Mouse (Mus musculus): Measurements from ENCODE around the gene Utp14a. TPM values are rescaled to one million over a fixed set of nuclear protein-coding genes. Genes with fewer than 3 reads are reported as not detected.
A peak's percentile ranks its signal among the peaks of the same experiment; 100 is the strongest.

Gene Utp14a
- polyA plus RNA-seq, 1 experiment from 2014 or later = 17.0 TPM

GRCm38 (mm10) chrX:48255830-48256428 is 733 bp upstream of the Utp14a start:
- Histone ChIP-seq H3K9ac (ENCODE audit: low read length) (peak overlapping the region; percentile 39), H3K9me3 (ENCODE audit: control insufficient read depth, low read length) (no peaks in the 10 kb centered on the region), H3K4me1 (replicated peaks; ENCODE audit: control insufficient read depth, insufficient read depth, low read length) (peaks cover 4% of the 10 kb centered on the region; the same call in 1 of the 2 replicates), H3K27me3 (replicated peaks; ENCODE audit: control insufficient read depth, insufficient read depth, low read length) (no peaks in the 10 kb centered on the region), H3K36me3 (ENCODE audit: control insufficient read depth, insufficient read depth, low read length) (0 out of 2 replicates have a peak, but pooled peaks cover 3% of the 10 kb centered on the region), H3K27ac (ENCODE audit: low read depth) (peak overlapping the region; percentile 65), H3K4me2 (ENCODE audit: low read length) (peak overlapping the region; percentile 55), H3K4me3 (ENCODE audit: low read depth, low read length) (peak overlapping the region; percentile 56)
- DNase-seq (ENCODE audit: low spot score) (peak; percentile 50), ATAC-seq (replicated peaks; ENCODE audit: low FRiP score, low TSS enrichment, low read depth) (peak; percentile 65)
- WGBS = 10% methylated on average over 18 of the region's 18 CpGs

- DNase-seq (ENCODE audit: low spot score) (no peak), ATAC-seq (replicated peaks; ENCODE audit: low FRiP score, low TSS enrichment, low read depth) (peak; percentile 22; the same call in 1 of the 2 replicates)
- H3K9ac ChIP-seq (ENCODE audit: low read length) = peak overlapping the region; percentile 49
- peak overlapping the region; percentile 55 for H3K4me2 ChIP-seq (ENCODE audit: low read length)
- peaks cover 4% of the 10 kb centered on the region; the same call in 1 of the 2 replicates for H3K4me1 ChIP-seq (replicated peaks; ENCODE audit: control insufficient read depth, insufficient read depth, low read length)
- peak overlapping the region; percentile 56 for H3K4me3 ChIP-seq (ENCODE audit: low read depth, low read length)
- H3K36me3 ChIP-seq (ENCODE audit: control insufficient read depth, insufficient read depth, low read length) = 0 out of 2 replicates have a peak, but pooled peaks cover 3% of the 10 kb centered on the region
- H3K27me3 ChIP-seq (replicated peaks; ENCODE audit: control insufficient read depth, insufficient read depth, low read length) = no peaks in the 10 kb centered on the region
- peak overlapping the region; percentile 65 for H3K27ac ChIP-seq (ENCODE audit: low read depth)
- 11% methylated on average over 16 of the region's 16 CpGs for WGBS
- H3K9me3 ChIP-seq (ENCODE audit: control insufficient read depth, low read length) = no peaks in the 10 kb centered on the region
These were observed 349 bp downstream of the Utp14a start for GRCm38 (mm10) chrX:48257011-48257410.

- no peaks in the 10 kb centered on the region for H3K9me3 ChIP-seq (ENCODE audit: control insufficient read depth, low read length)
- ATAC-seq (replicated peaks; ENCODE audit: low FRiP score, low TSS enrichment, low read depth) (no peak), DNase-seq (ENCODE audit: low spot score) (no peak)
- no peaks in the 10 kb centered on the region for H3K4me1 ChIP-seq (replicated peaks; ENCODE audit: control insufficient read depth, insufficient read depth, low read length)
- H3K27me3 ChIP-seq (replicated peaks; ENCODE audit: control insufficient read depth, insufficient read depth, low read length) = no peaks in the 10 kb centered on the region
- H3K4me2 ChIP-seq (ENCODE audit: low read length) = no peak overlapping the region
- H3K27ac ChIP-seq (ENCODE audit: low read depth) = no peak overlapping the region
- H3K4me3 ChIP-seq (ENCODE audit: low read depth, low read length) = no peak overlapping the region
- H3K36me3 ChIP-seq (ENCODE audit: control insufficient read depth, insufficient read depth, low read length) = peaks cover 17% of the 10 kb centered on the region; the same call in 1 of the 2 replicates
- no peak overlapping the region for H3K9ac ChIP-seq (ENCODE audit: low read length)
- 89% methylated on average over 4 of the region's 4 CpGs for WGBS
These were observed 15.0 kb downstream of the Utp14a start for GRCm38 (mm10) chrX:48271671-48272070.

GRCm38 (mm10) chrX:48274634-48275033 is 18.0 kb downstream of the Utp14a start:
- no peak for DNase-seq (ENCODE audit: low spot score)
- no peaks in the 10 kb centered on the region for H3K27me3 ChIP-seq (replicated peaks; ENCODE audit: control insufficient read depth, insufficient read depth, low read length)
- H3K9me3 ChIP-seq (ENCODE audit: control insufficient read depth, low read length) = no peaks in the 10 kb centered on the region
- 87% methylated on average over 10 of the region's 10 CpGs for WGBS
- H3K9ac ChIP-seq (ENCODE audit: low read length) = no peak overlapping the region
- ATAC-seq (replicated peaks; ENCODE audit: low FRiP score, low TSS enrichment, low read depth) = no peak
- no peak overlapping the region for H3K4me3 ChIP-seq (ENCODE audit: low read depth, low read length)
- H3K4me1 ChIP-seq (replicated peaks; ENCODE audit: control insufficient read depth, insufficient read depth, low read length) = no peaks in the 10 kb centered on the region
- H3K36me3 ChIP-seq (ENCODE audit: control insufficient read depth, insufficient read depth, low read length) = peaks cover 9% of the 10 kb centered on the region; the same call in 1 of the 2 replicates
- H3K4me2 ChIP-seq (ENCODE audit: low read length) = no peak overlapping the region
- no peak overlapping the region for H3K27ac ChIP-seq (ENCODE audit: low read depth)

- DNase-seq (ENCODE audit: low spot score) (no peak), ATAC-seq (replicated peaks; ENCODE audit: low FRiP score, low TSS enrichment, low read depth) (no peak)
- WGBS = 38% methylated on average over 3 of the region's 3 CpGs
These were observed 21.4 kb downstream of the Utp14a start for GRCm38 (mm10) chrX:48278103-48278502.

GRCm38 (mm10) chrX:48284386-48285005 is 27.8 kb downstream of the Utp14a start:
- peak overlapping the region; percentile 77 for H3K27ac ChIP-seq (ENCODE audit: low read depth)
- peak overlapping the region; percentile 48 for H3K4me2 ChIP-seq (ENCODE audit: low read length)
- ATAC-seq (replicated peaks; ENCODE audit: low FRiP score, low TSS enrichment, low read depth) (peak; percentile 85), DNase-seq (ENCODE audit: low spot score) (no peak)
- peaks cover 13% of the 10 kb centered on the region; the same call in 1 of the 2 replicates for H3K36me3 ChIP-seq (ENCODE audit: control insufficient read depth, insufficient read depth, low read length)
- H3K4me1 ChIP-seq (replicated peaks; ENCODE audit: control insufficient read depth, insufficient read depth, low read length) = no peaks in the 10 kb centered on the region
- 10% methylated on average over 29 of the region's 37 CpGs for WGBS
- H3K9ac ChIP-seq (ENCODE audit: low read length) = peak overlapping the region; percentile 38
- H3K27me3 ChIP-seq (replicated peaks; ENCODE audit: control insufficient read depth, insufficient read depth, low read length) = no peaks in the 10 kb centered on the region; the same call in 1 of the 2 replicates
- H3K9me3 ChIP-seq (ENCODE audit: control insufficient read depth, low read length) = no peaks in the 10 kb centered on the region
- H3K4me3 ChIP-seq (ENCODE audit: low read depth, low read length) = peak overlapping the region; percentile 47

More at GRCm38 (mm10) chrX:48278103-48278502, 21.4 kb downstream of the Utp14a start:
- no peak overlapping the region for H3K27ac ChIP-seq (ENCODE audit: low read depth)
- peaks cover 20% of the 10 kb centered on the region; the same call in 1 of the 2 replicates for H3K36me3 ChIP-seq (ENCODE audit: control insufficient read depth, insufficient read depth, low read length)
- no peak overlapping the region for H3K9ac ChIP-seq (ENCODE audit: low read length)
- no peaks in the 10 kb centered on the region for H3K4me1 ChIP-seq (replicated peaks; ENCODE audit: control insufficient read depth, insufficient read depth, low read length)
- no peak overlapping the region for H3K4me3 ChIP-seq (ENCODE audit: low read depth, low read length)
- H3K27me3 ChIP-seq (replicated peaks; ENCODE audit: control insufficient read depth, insufficient read depth, low read length) = no peaks in the 10 kb centered on the region
- no peaks in the 10 kb centered on the region for H3K9me3 ChIP-seq (ENCODE audit: control insufficient read depth, low read length)
- H3K4me2 ChIP-seq (ENCODE audit: low read length) = no peak overlapping the region

GRCm38 (mm10) chrX:48285006-48285650 is 28.5 kb downstream of the Utp14a start:
- 8% methylated on average over 25 of the region's 42 CpGs for WGBS
- H3K27me3 ChIP-seq (replicated peaks; ENCODE audit: control insufficient read depth, insufficient read depth, low read length) = no peaks in the 10 kb centered on the region; the same call in 1 of the 2 replicates
- H3K4me1 ChIP-seq (replicated peaks; ENCODE audit: control insufficient read depth, insufficient read depth, low read length) = no peaks in the 10 kb centered on the region

GRCm38 (mm10) chrX:48285651-48286021 is 29.0 kb downstream of the Utp14a start:
- Histone ChIP-seq H3K4me2 (ENCODE audit: low read length) (peak overlapping the region; percentile 48), H3K27me3 (replicated peaks; ENCODE audit: control insufficient read depth, insufficient read depth, low read length) (no peaks in the 10 kb centered on the region; the same call in 1 of the 2 replicates), H3K9ac (ENCODE audit: low read length) (peak overlapping the region; percentile 32), H3K36me3 (ENCODE audit: control insufficient read depth, insufficient read depth, low read length) (peaks cover 8% of the 10 kb centered on the region; the same call in 1 of the 2 replicates), H3K4me3 (ENCODE audit: low read depth, low read length) (peak overlapping the region; percentile 38), H3K4me1 (replicated peaks; ENCODE audit: control insufficient read depth, insufficient read depth, low read length) (no peaks in the 10 kb centered on the region), H3K27ac (ENCODE audit: low read depth) (no peak overlapping the region; the same call in 1 of the 2 replicates), H3K9me3 (ENCODE audit: control insufficient read depth, low read length) (no peaks in the 10 kb centered on the region)
- ATAC-seq (replicated peaks; ENCODE audit: low FRiP score, low TSS enrichment, low read depth) = peak; percentile 65
- peak; percentile 77 for DNase-seq (ENCODE audit: low spot score)
- WGBS = 12% methylated on average over 18 of the region's 34 CpGs

More at GRCm38 (mm10) chrX:48285006-48285650, 28.5 kb downstream of the Utp14a start:
- peak; percentile 88 for ATAC-seq (replicated peaks; ENCODE audit: low FRiP score, low TSS enrichment, low read depth)
- peaks cover 10% of the 10 kb centered on the region; the same call in 1 of the 2 replicates for H3K36me3 ChIP-seq (ENCODE audit: control insufficient read depth, insufficient read depth, low read length)
- peak; percentile 82 for DNase-seq (ENCODE audit: low spot score)
- peak overlapping the region; percentile 38 for H3K9ac ChIP-seq (ENCODE audit: low read length)
- peak overlapping the region; percentile 47 for H3K4me3 ChIP-seq (ENCODE audit: low read depth, low read length)
- H3K4me2 ChIP-seq (ENCODE audit: low read length) = peak overlapping the region; percentile 48
- H3K9me3 ChIP-seq (ENCODE audit: control insufficient read depth, low read length) = no peaks in the 10 kb centered on the region
- peak overlapping the region; percentile 77 for H3K27ac ChIP-seq (ENCODE audit: low read depth)
